Mouse (Mus musculus) limb, embryonic 12.5 days (tissue): ENCODE results near the gene Jsrp1. TPM values are rescaled to one million over a fixed set of nuclear protein-coding genes. Genes with fewer than 3 reads are reported as not detected.
"Not testable (repeated sequence)": the region's sequence is repeated elsewhere in the genome, so short reads cannot be mapped to it uniquely, and the experiment has no call there.

Experiments used
- ATAC-seq: fragments of 200-750 bp; cut with Nextera tagmentation; 2 replicates; pipeline ENCODE4 v1.8.0; 2017; ENCODE audit warnings: low read depth, moderate TSS enrichment; ENCODE audit not compliant: insufficient number of reproducible peaks, insufficient read depth, low FRiP score, low TSS enrichment
- H3K27ac ChIP-seq: fragments of 300-500 bp; sonication (generic); 2 replicates; pipeline ENCODE4 v1.5.1; 2016; ENCODE audit warnings: mild to moderate bottlenecking, moderate library complexity
- H3K27me3 ChIP-seq: fragments of 300-500 bp; sonication (generic); 2 replicates; pipeline ENCODE4 v1.6.1; 2016; ENCODE audit warnings: mild to moderate bottlenecking, moderate library complexity
- H3K36me3 ChIP-seq: fragments of 300-500 bp; sonication (generic); 2 replicates; pipeline ENCODE4 v1.6.1; 2016; ENCODE audit warnings: mild to moderate bottlenecking, moderate library complexity
- H3K4me1 ChIP-seq: fragments of 300-500 bp; sonication (generic); replicated peaks from 2 replicates; pipeline ENCODE4 v1.6.1; 2016
- H3K4me2 ChIP-seq: fragments of 300-500 bp; sonication (generic); 2 replicates; pipeline ENCODE4 v1.6.1; 2016; ENCODE audit warnings: mild to moderate bottlenecking, moderate library complexity
- H3K4me3 ChIP-seq: fragments of 300-500 bp; sonication (generic); replicated peaks from 2 replicates; pipeline ENCODE4 v1.5.1; 2016; ENCODE audit warnings: mild to moderate bottlenecking
- H3K9ac ChIP-seq: fragments of 300-500 bp; sonication (generic); replicated peaks from 2 replicates; pipeline ENCODE4 v1.6.1; 2016; ENCODE audit warnings: mild to moderate bottlenecking, moderate library complexity
- H3K9me3 ChIP-seq: fragments of 300-500 bp; sonication (generic); 2 replicates; pipeline ENCODE4 v1.6.1; 2016; ENCODE audit warnings: mild to moderate bottlenecking, moderate library complexity
- WGBS: fragments of 180-500 bp; shearing (Covaris S2); methylation state at CpG from one replicate; pipeline ENCODE4 v1.1.7; 2016; 5-methylcytosine and 5-hydroxymethylcytosine counted together
- polyA plus RNA-seq: library from polyadenylated mRNA; unstranded; fragments of >200 nt; fragmentation: Nextera tagmentation; extraction: Ambion mirVana; gene quantifications from 2 replicates; pipeline ENCODE4 v1.2.1, GENCODE M21; 2016

Jsrp1 gene
- polyA plus RNA-seq, 1 experiment from 2014 or later: 1.7 TPM

DNA sequence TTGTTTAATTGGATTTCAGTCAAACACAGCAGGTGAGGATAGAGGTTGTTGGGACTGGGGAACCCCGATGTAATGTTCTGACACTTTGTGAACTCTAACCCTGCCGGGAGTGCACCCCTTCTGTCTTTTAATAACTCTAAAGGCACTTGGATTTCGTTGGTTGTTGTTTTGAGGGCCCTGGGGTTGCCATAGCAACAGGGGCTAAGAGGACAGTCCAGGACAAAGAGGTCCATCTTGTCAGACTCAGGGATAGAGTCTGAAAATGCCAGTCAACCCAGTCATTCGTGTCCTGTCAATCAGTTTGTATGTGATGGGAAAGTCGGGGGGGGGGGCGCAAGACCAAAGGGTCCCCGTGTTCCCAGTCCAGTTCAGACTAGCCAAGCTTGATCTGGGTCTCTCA, 19.5 kb upstream of the Jsrp1 start:
- no peak overlapping the region for H3K4me2 ChIP-seq
- H3K9me3 ChIP-seq: peaks cover 7% of the 10 kb centered on the region; the same call in 1 of the 2 replicates
- WGBS: 73% methylated on average over 7 of the region's 7 CpGs
- H3K4me3 ChIP-seq: no peak overlapping the region
- H3K36me3 ChIP-seq: peaks cover 27% of the 10 kb centered on the region
- H3K27ac ChIP-seq: no peak overlapping the region
- no peak for ATAC-seq
- peaks cover 43% of the 10 kb centered on the region for H3K4me1 ChIP-seq
- H3K9ac ChIP-seq: no peak overlapping the region
- peaks cover 51% of the 10 kb centered on the region for H3K27me3 ChIP-seq

GRCm38 (mm10) chr10:80831136-80831535, 17.8 kb upstream of the Jsrp1 start:
- H3K4me1 ChIP-seq: peaks cover 47% of the 10 kb centered on the region
- H3K9me3 ChIP-seq: peaks cover 7% of the 10 kb centered on the region; the same call in 1 of the 2 replicates
- H3K27ac ChIP-seq: no peak overlapping the region
- peaks cover 27% of the 10 kb centered on the region for H3K36me3 ChIP-seq
- ATAC-seq: no peak
- peaks cover 34% of the 10 kb centered on the region for H3K27me3 ChIP-seq
- no peak overlapping the region for H3K9ac ChIP-seq
- 3% methylated on average over 9 of the region's 9 CpGs for WGBS
- H3K4me2 ChIP-seq: 0 out of 2 replicates have a peak overlapping the region, but pooled peaks have one; percentile 17
- H3K4me3 ChIP-seq: 0 out of 2 replicates have a peak overlapping the region, but pooled peaks have one; percentile 9

DNA sequence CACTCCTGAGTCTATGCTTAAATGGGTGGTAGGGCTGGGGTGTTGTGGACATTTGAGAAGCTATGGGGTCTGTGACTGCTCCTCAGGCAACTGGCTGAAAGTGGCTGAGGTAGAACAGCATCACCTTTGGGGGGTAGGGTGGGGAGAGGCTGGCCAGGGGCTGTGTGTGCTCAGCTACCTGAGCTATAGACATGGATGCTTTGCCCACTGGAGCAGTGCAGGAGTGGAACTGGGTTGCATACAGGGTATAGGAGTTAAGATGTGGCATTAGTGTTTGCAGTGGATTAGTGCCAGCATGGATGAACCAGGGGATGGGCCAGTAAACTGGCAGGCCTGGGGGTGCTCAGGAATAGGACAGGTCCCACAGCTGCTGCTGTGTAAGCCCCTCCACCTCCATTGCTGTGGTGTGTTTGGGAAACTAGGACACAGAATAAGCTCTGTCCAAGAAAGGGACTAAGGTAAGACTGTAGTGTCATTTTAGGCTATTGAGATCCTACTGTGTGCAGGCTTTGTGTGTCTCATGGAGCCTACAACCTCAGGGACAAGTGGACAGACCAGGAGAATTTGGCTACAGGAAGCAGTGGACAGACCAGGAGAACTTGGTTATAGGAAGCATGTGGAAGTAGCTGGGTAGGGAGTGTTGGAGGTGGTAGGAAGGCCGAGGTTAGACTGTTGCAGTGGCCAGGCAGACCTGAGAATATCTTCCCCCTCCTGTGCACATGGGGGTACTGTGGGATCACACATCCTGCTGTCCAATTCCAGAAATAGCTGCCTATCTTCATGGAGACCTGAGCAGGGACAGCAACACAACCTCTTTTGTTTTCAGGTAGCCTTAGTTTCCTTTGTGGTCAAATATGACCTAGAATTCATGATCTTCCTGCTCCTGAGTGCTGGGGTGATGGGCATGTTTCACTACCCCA, 16.3 kb upstream of the Jsrp1 start:
- Histone ChIP-seq H3K4me3 (peak overlapping the region; percentile 7; the same call in 1 of the 2 replicates), H3K4me2 (no peak overlapping the region), H3K27me3 (peaks cover 19% of the 10 kb centered on the region), H3K27ac (0 out of 2 replicates have a peak overlapping the region, but pooled peaks have one; percentile 12), H3K9me3 (peaks cover 4% of the 10 kb centered on the region; the same call in 1 of the 2 replicates), H3K9ac (no peak overlapping the region), H3K36me3 (peaks cover 27% of the 10 kb centered on the region), H3K4me1 (peaks cover 39% of the 10 kb centered on the region)
- ATAC-seq: no peak
- WGBS: 73% methylated on average over 1 of the region's 1 CpGs

GRCm38 (mm10) chr10:80828587-80828986, 15.3 kb upstream of the Jsrp1 start:
- peak overlapping the region; percentile 77 for H3K4me3 ChIP-seq
- 84% methylated on average over 8 of the region's 9 CpGs for WGBS
- not testable (repeated sequence) for ATAC-seq, H3K9me3 ChIP-seq, H3K27ac ChIP-seq, H3K27me3 ChIP-seq, H3K9ac ChIP-seq
- H3K4me1 ChIP-seq: peaks cover 38% of the 10 kb centered on the region
- peaks cover 27% of the 10 kb centered on the region for H3K36me3 ChIP-seq
- H3K4me2 ChIP-seq: peak overlapping the region; percentile 98

DNA sequence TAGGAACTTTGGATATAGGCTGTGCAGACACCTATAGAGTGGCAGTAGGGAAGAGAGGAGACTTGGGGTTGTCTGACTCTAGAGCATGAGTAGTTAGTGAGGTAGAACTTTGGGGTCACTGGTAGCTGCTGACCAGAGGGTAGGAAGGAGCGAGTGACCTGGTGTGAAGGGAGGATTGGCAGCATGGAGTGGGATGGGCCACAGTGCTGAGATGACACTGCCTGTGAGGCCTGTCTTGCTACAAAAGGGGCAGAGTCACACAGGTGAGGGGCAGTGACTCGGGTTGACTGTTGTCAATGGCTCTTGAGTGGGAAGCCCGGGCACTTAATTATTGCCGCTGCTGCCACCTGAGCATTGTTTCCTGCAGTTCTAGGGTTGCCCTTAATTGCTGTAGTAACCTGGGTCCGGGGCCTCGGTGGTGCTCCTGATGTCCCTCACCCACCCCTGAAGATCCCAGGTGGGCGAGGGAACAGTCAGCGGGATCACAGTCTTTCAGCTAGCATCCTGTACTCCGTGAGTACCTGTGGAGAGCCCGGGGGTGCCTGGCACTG, 14.6 kb upstream of the Jsrp1 start:
- Histone ChIP-seq H3K4me2 (peak overlapping the region; percentile 98), H3K4me3 (peak overlapping the region; percentile 77), H3K36me3 (peaks cover 27% of the 10 kb centered on the region), H3K9ac (peak overlapping the region; percentile 93), H3K27me3 (peaks cover 2% of the 10 kb centered on the region), H3K27ac (no peak overlapping the region), H3K4me1 (peaks cover 38% of the 10 kb centered on the region), H3K9me3 (no peaks in the 10 kb centered on the region)
- ATAC-seq: no peak
- 76% methylated on average over 10 of the region's 10 CpGs for WGBS

DNA sequence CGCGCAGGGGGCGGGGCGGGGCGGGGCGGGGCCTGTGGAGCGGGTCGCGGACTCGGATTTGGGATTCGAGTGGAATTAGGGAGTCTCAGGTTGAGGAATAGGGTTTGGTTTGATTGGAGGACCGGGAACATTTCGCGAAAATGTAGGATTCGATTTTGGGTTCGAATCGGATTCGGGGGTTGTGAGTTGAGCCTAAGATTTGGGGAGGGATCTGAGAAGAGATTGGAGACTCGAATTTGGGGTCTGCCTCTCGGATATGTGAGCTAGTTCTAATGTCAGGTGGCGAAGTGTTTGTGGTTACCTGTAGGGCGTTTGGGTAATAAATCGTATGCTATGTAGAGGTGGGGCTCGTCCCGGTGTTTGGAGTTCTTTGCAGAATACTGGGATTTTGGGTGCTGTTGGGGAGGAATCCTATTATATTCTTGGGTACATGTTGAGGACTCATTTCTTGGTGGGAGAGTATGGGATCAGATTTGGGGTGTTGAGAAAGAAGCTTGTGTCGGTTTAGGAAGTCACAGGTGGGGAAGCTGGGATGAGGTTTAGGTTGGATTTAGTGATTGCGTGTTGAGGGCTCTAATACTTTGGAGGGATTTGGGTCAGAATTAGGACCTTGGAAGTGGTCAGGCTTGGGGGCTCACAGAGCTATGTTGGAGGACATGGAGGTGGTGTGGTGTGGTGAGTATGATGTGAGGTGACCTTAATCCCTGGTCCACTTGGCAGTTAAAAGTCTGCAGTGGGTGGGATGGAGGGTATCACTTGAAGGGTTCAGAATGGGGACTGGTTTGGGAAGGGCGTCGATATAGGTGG, 14.0 kb upstream of the Jsrp1 start:
- peaks cover 38% of the 10 kb centered on the region for H3K4me1 ChIP-seq

GRCm38 (mm10) chr10:80826151-80827062, 13.1 kb upstream of the Jsrp1 start, which contains the start of gene Oaz1:
Gene Oaz1 (plus strand): TSS chr10:80826656.
- H3K4me3 ChIP-seq: peak within 1 kb of the TSS; percentile 77
- peak within 1 kb of the TSS; percentile 98 for H3K4me2 ChIP-seq
- H3K9ac ChIP-seq: peak within 1 kb of the TSS; percentile 93
- peaks cover 27% of the 10 kb centered on the region for H3K36me3 ChIP-seq
- under 1% methylated on average over 82 of the region's 82 CpGs for WGBS
- peak; percentile 97 for ATAC-seq
- H3K4me1 ChIP-seq: peaks cover 36% of the 10 kb centered on the region
- H3K9me3 ChIP-seq: no peaks in the 10 kb centered on the region
- H3K27ac ChIP-seq: peak within 1 kb of the TSS; percentile 91
- no peaks in the 10 kb centered on the region for H3K27me3 ChIP-seq

More for the DNA sequence above, 14.0 kb upstream of the Jsrp1 start:
- 7% methylated on average over 29 of the region's 29 CpGs for WGBS
- H3K27me3 ChIP-seq: no peaks in the 10 kb centered on the region
- H3K36me3 ChIP-seq: peaks cover 27% of the 10 kb centered on the region
- H3K4me3 ChIP-seq: peak overlapping the region; percentile 77
- H3K4me2 ChIP-seq: peak overlapping the region; percentile 98
- no peaks in the 10 kb centered on the region for H3K9me3 ChIP-seq
- peak overlapping the region; percentile 91 for H3K27ac ChIP-seq
- peak overlapping the region; percentile 93 for H3K9ac ChIP-seq
- no peak for ATAC-seq

DNA sequence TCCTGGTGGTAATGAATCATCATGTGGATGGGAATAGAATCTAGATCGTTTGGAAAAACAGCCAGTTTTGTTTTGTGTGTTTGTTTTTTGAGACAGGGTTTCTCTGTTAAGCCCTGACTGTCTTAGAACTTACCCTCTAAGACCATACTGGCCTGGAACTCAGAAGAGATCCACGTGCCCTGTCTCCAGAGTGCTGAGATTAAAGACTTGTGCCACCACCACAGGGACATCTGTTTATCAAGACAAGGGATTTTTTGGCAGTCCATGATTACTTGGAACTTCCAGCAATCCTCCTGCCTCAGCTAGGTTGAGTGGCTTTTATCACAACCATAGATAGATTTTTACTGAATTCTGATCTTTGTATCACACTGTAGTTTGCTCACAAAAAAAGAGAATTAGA, 11.5 kb upstream of the Jsrp1 start:
- ATAC-seq: no peak
- no peak overlapping the region for H3K27ac ChIP-seq
- 72% methylated on average over 2 of the region's 2 CpGs for WGBS

DNA sequence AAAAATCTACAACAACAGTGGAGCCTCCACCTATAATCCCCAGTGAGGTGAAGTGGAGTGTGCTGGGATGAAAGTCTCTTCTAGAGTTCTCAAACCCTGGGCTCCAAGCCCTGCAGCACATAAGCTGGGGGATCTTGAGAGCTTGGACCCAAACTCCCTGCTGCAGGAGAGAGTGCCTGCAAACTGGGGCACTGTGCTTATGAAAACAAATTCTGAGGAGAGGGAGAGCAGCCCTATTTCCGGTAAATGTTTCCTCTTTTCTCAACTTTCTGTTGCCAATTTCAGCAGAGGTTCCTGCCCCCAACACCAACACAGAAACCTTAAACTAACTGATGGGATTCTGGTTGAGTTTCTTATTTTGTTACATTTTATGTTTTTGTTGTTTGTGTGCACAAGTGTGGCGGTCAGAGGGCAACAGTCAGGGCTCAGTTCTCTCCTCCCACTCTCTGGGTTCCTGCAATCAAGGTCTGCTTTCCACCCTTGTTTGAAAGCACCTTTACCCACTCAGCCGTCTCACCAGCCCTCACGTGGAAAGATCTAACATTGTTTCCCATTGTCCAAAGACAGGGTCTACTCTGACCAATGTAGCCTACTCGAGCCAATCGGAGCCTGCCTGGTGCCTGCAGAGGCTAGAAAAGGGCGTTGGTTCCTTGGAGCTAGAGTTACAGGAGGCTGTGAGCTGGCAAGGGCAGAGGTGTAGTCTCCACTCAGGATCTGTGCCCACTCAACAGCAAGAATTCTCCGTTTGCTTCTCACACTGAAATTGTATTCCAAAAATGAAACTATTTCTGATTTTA, 10.7 kb upstream of the Jsrp1 start:
- ATAC-seq: no peak
- Histone ChIP-seq H3K9me3 (no peaks in the 10 kb centered on the region), H3K27ac (no peak overlapping the region), H3K4me1 (peaks cover 13% of the 10 kb centered on the region), H3K9ac (no peak overlapping the region), H3K4me2 (no peak overlapping the region), H3K4me3 (no peak overlapping the region), H3K36me3 (peaks cover 8% of the 10 kb centered on the region), H3K27me3 (no peaks in the 10 kb centered on the region)
- 65% methylated on average over 8 of the region's 8 CpGs for WGBS

More for the DNA sequence above, 11.5 kb upstream of the Jsrp1 start:
- no peak overlapping the region for H3K4me3 ChIP-seq
- no peak overlapping the region for H3K9ac ChIP-seq
- H3K27me3 ChIP-seq: no peaks in the 10 kb centered on the region
- peaks cover 21% of the 10 kb centered on the region for H3K4me1 ChIP-seq
- H3K4me2 ChIP-seq: no peak overlapping the region
- H3K36me3 ChIP-seq: peaks cover 16% of the 10 kb centered on the region
- no peaks in the 10 kb centered on the region for H3K9me3 ChIP-seq
